8 mouse cellular contexts compared by ENCODE assay signal in the genomic region with DNA sequence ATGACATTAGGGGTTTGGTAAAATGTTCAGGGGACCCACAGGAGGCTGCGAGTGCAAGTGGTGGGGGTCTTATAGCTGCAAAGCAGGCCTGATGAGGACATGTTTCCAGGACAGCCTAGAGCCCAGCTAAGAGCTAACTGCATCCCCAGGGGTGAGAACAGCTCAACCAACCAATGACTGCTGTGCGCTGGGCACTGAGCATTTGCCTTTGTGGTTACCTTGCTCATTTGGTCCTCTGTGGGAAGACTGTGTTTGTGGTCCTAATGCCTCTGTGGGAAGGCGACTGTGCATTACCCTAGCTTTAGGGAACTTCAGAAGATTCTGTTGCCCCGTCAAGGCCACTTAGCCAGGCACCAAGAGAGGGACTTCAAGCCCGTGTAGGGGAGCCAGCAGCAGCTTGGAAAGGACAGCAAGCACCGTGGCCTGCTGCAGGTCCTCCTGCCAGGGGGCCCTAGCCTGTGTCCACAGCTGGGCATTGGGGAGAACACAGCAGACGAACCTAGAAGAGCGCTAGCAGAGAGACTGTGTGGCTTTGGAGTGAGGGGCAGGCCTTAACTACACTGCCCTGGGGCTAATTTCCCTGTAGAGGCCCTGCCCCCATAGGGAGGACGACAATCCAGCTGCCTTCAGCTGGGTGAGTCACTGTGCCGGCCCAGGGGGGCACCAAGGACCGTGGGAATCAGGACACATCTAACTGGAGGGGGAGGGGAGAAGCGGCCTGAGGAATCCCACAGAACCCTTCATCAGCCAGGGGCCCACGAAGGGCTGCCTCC. TPM values are rescaled to one million over a fixed set of nuclear protein-coding genes. Genes with fewer than 3 reads are reported as not detected.
DNase-seq lines count a peak whose midpoint lies in the region; ATAC-seq and TF ChIP-seq lines count a peak whose summit lies in the region.

No protein-coding gene starts in this region.

- H3K27me3 ChIP-seq in kidney, postnatal 0 days (ENCODE audit: insufficient read depth, low read length), result no peaks in the 10 kb centered on the region; the same call in 1 of the 2 replicates
- peaks cover 38% of the 10 kb centered on the region for H3K27me3 ChIP-seq in hindbrain, embryonic 14.5 days (ENCODE audit: control insufficient read depth, insufficient read depth, low read length)

- H3K4me2 ChIP-seq in kidney, postnatal 0 days (ENCODE audit: low read length), result peak overlapping the region; percentile 82
- H3K4me2 ChIP-seq in hindbrain, embryonic 14.5 days (replicated peaks), result peak overlapping the region; percentile 84

- peak overlapping the region; percentile 70 for H3K4me3 ChIP-seq in kidney, postnatal 0 days (replicated peaks; ENCODE audit: low read depth, low read length)
- peak overlapping the region; percentile 81 for H3K4me3 ChIP-seq in cortical plate, adult 2 months (ENCODE audit: insufficient read depth, low read length)
- peak overlapping the region; percentile 16 for H3K4me3 ChIP-seq in hindbrain, embryonic 14.5 days (replicated peaks; ENCODE audit: low read length)
- peak overlapping the region; percentile 62 for H3K4me3 ChIP-seq in macrophage (ENCODE audit: inconsistent target)

- no peaks in the 10 kb centered on the region for H3K9me3 ChIP-seq in kidney, postnatal 0 days (replicated peaks; ENCODE audit: low read length)
- no peaks in the 10 kb centered on the region for H3K9me3 ChIP-seq in hindbrain, embryonic 14.5 days (ENCODE audit: control insufficient read depth, low read length)

- peak overlapping the region; percentile 79 for H3K27ac ChIP-seq in kidney, postnatal 0 days
- peak overlapping the region; percentile 60 for H3K27ac ChIP-seq in cortical plate, adult 2 months (ENCODE audit: insufficient read depth, low read length)
- no peak overlapping the region for H3K27ac ChIP-seq in hindbrain, embryonic 14.5 days
- peak overlapping the region; percentile 45 for H3K27ac ChIP-seq in macrophage

- 23% methylated on average over 13 of the region's 13 CpGs for WGBS in kidney, postnatal 0 days
- WGBS in hindbrain, embryonic 14.5 days, result 32% methylated on average over 13 of the region's 13 CpGs
- 37% methylated on average over 13 of the region's 13 CpGs for WGBS in macrophage (ENCODE audit: missing documents)

- DNase-seq in kidney, postnatal 0 days (ENCODE audit: low spot score), result no peak
- DNase-seq in kidney, postnatal 14 days, result no peak
- DNase-seq in hindbrain, embryonic 14.5 days (ENCODE audit: low spot score), result no peak
- no peak for DNase-seq in urinary bladder, postnatal 10 days (ENCODE audit: low spot score)
- DNase-seq in cerebellum, postnatal 14 days, result no peak
- DNase-seq in cerebellum, postnatal 10 days, result no peak

- peak overlapping the region; percentile 83 for H3K9ac ChIP-seq in kidney, postnatal 0 days (ENCODE audit: low read depth, low read length)
- 0 out of 2 replicates have a peak overlapping the region, but pooled peaks have one; percentile 17 for H3K9ac ChIP-seq in hindbrain, embryonic 14.5 days

- H3K4me1 ChIP-seq in kidney, postnatal 0 days (replicated peaks; ENCODE audit: insufficient read depth, low read length), result peaks cover 41% of the 10 kb centered on the region
- H3K4me1 ChIP-seq in cortical plate, adult 2 months (ENCODE audit: control insufficient read depth, insufficient read depth, low read length), result peaks cover 13% of the 10 kb centered on the region
- peaks cover 19% of the 10 kb centered on the region for H3K4me1 ChIP-seq in hindbrain, embryonic 14.5 days (replicated peaks; ENCODE audit: control insufficient read depth, insufficient read depth, low read length)

- peaks cover 76% of the 10 kb centered on the region for H3K79me2 ChIP-seq in macrophage (ENCODE audit: inconsistent target)

- peak; percentile 19; the same call in 1 of the 2 replicates for ATAC-seq in kidney, postnatal 0 days (replicated peaks; ENCODE audit: low FRiP score, low read depth)
- no peak for ATAC-seq in hindbrain, embryonic 14.5 days (ENCODE audit: low FRiP score)

- no peak for TF ChIP-seq POLR2A in cortical plate, adult 2 months (IDR thresholded peaks at IDR 0.05; ENCODE audit: extremely low read depth, insufficient read depth, low read length)

- TF ChIP-seq CTCF in kidney, postnatal 0 days (IDR thresholded peaks at IDR 0.05; ENCODE audit: low read depth), result no peak
- no peak for TF ChIP-seq CTCF in cortical plate, adult 2 months (IDR thresholded peaks at IDR 0.05; ENCODE audit: extremely low read depth, insufficient read depth, low read length)

- no peaks in the 10 kb centered on the region for H3K36me3 ChIP-seq in kidney, postnatal 0 days (ENCODE audit: insufficient read depth, low read length)
- no peaks in the 10 kb centered on the region for H3K36me3 ChIP-seq in hindbrain, embryonic 14.5 days (replicated peaks; ENCODE audit: control insufficient read depth, insufficient read depth)
- H3K36me3 ChIP-seq in macrophage (ENCODE audit: inconsistent target), result no peaks in the 10 kb centered on the region

RNA-seq across cellular contexts. Expression of gene Plxnd1, which starts 3.5 kb away (rescaled TPM):
- 42.3 and 42.4 TPM in 2 replicates for polyA plus RNA-seq in kidney, postnatal 0 days (2015; fragmentation: Nextera tagmentation; extraction: Ambion mirVana)
- 103 and 115 TPM in 2 replicates for polyA plus RNA-seq in cortical plate, adult 2 months (2012; rRNA removed)
- polyA plus RNA-seq in hindbrain, embryonic 14.5 days (2014; fragmentation: Nextera tagmentation; extraction: Ambion mirVana), result 11.6 and 14.7 TPM in 2 replicates
- total RNA-seq in macrophage (2018; cell fraction: chromatin; rRNA removed), result 1,000 to 10,000 TPM in 1 of 26 experiments, 100 to 1,000 TPM in 25; 192 to 1,896 (median 380) TPM
- 100 to 1,000 TPM; 198 to 344 (median 273) TPM for total RNA-seq in macrophage (2018; cell fraction: cytosol; rRNA removed)
- 100 to 1,000 TPM; 233 to 720 (median 426) TPM for total RNA-seq in macrophage (2018; cell fraction: nucleus; rRNA removed)
- polyA plus RNA-seq in macrophage (2018), result 130 to 283 TPM (median 243 TPM) in 3 replicates

RNA-seq across cellular contexts. Expression of gene H1foo, which starts 46.6 kb away (rescaled TPM):
- not detected in 2 replicates for polyA plus RNA-seq in kidney, postnatal 0 days (2015; fragmentation: Nextera tagmentation; extraction: Ambion mirVana)
- not detected in 2 replicates for polyA plus RNA-seq in cortical plate, adult 2 months (2012; rRNA removed)
- not detected in 2 replicates for polyA plus RNA-seq in hindbrain, embryonic 14.5 days (2014; fragmentation: Nextera tagmentation; extraction: Ambion mirVana)
- total RNA-seq in macrophage (2018; cell fraction: chromatin; rRNA removed), result 1 to 10 TPM in 1 of 26 experiments, not detected in 25; 1.4 TPM
- under 1 TPM in 3 of 26 experiments, not detected in 23; 0.14 to 0.42 (median 0.19) TPM for total RNA-seq in macrophage (2018; cell fraction: cytosol; rRNA removed)
- under 1 TPM in 1 of 26 experiments, not detected in 25; 0.76 TPM for total RNA-seq in macrophage (2018; cell fraction: nucleus; rRNA removed)
- polyA plus RNA-seq in macrophage (2018), result not detected in 3 replicates

RNA-seq across cellular contexts. Expression of gene Rho, which starts 59.7 kb away (rescaled TPM):
- not detected in 2 replicates for polyA plus RNA-seq in kidney, postnatal 0 days (2015; fragmentation: Nextera tagmentation; extraction: Ambion mirVana)
- 0.84 and 0.91 TPM in 2 replicates for polyA plus RNA-seq in cortical plate, adult 2 months (2012; rRNA removed)
- 0.08 and 0.53 TPM in 2 replicates for polyA plus RNA-seq in hindbrain, embryonic 14.5 days (2014; fragmentation: Nextera tagmentation; extraction: Ambion mirVana)
- 1 to 10 TPM in 6 of 26 experiments, under 1 TPM in 12, not detected in 8; 0.19 to 2.0 (median 0.68) TPM for total RNA-seq in macrophage (2018; cell fraction: chromatin; rRNA removed)
- under 1 TPM in 5 of 26 experiments, not detected in 21; 0.03 to 0.13 (median 0.10) TPM for total RNA-seq in macrophage (2018; cell fraction: cytosol; rRNA removed)
- total RNA-seq in macrophage (2018; cell fraction: nucleus; rRNA removed), result 1 to 10 TPM in 5 of 26 experiments, under 1 TPM in 14, not detected in 7; 0.16 to 1.2 (median 0.54) TPM
- not detected in 3 replicates for polyA plus RNA-seq in macrophage (2018)

Comparison
In these comparisons a context has a peak if more than half of its experiments do, and no peak if none do; other contexts are left out.
1. H3K4me3 ChIP-seq: peak in every context shown above with its lines; median percentile 81 in cortical plate, adult 2 months; 70 in kidney, postnatal 0 days; 62 in macrophage; 16 in hindbrain, embryonic 14.5 days.